Mouse (Mus musculus) spleen, adult 2 months (tissue): ENCODE measurements at regions not wholly inside any gene's neighbourhood (a gene's known extent, or its start where the extent isn't known, plus 50 kb on each side); places are given as distances from the start of the nearest gene placed in this dataset.

ENCODE experiments used
- DNase-seq, 2 experiments: peaks; one replicate each; pipeline versions ENCODE4 v3.0.0 to v3.0.0-alpha.2; 2012 to 2021; ENCODE audit warnings: low spot score in 2 of 2, low read depth in 1 of 2
- H3K27ac ChIP-seq: fragments of 200-500 bp; 2 replicates; pipeline ENCODE4 v1.5.1; 2012; ENCODE audit warnings: low read length, inconsistent platforms; ENCODE audit not compliant: insufficient read depth
- H3K27me3 ChIP-seq: fragments of 200-500 bp; 2 replicates; pipeline ENCODE4 v1.6.1; 2012; ENCODE audit warnings: mild to moderate bottlenecking, moderate library complexity, low read length, inconsistent platforms; ENCODE audit not compliant: control insufficient read depth, insufficient read depth
- H3K36me3 ChIP-seq: fragments of 200-500 bp; 2 replicates; pipeline ENCODE4 v1.6.1; 2012; ENCODE audit warnings: mild to moderate bottlenecking, low read length, inconsistent platforms; ENCODE audit not compliant: control insufficient read depth, insufficient read depth
- H3K4me1 ChIP-seq: fragments of 200-500 bp; 2 replicates; pipeline ENCODE4 v1.6.1; 2011; ENCODE audit warnings: inconsistent platforms; ENCODE audit not compliant: control insufficient read depth, insufficient read depth, insufficient read length
- H3K4me3 ChIP-seq: fragments of 200-500 bp; 2 replicates; pipeline ENCODE4 v1.5.1; 2011; ENCODE audit warnings: mild to moderate bottlenecking, inconsistent platforms; ENCODE audit not compliant: insufficient read depth, insufficient read length; ENCODE audit errors: extremely low read depth
- CTCF ChIP-seq: fragments of 200-500 bp; IDR thresholded peaks from 2 replicates; pipeline ENCODE4 v1.5.1; 2011; ENCODE audit warnings: mild to moderate bottlenecking, inconsistent platforms; ENCODE audit not compliant: insufficient read depth, insufficient read length, insufficient replicate concordance; ENCODE audit errors: extremely low read depth
- POLR2A ChIP-seq: fragments of 200-500 bp; IDR thresholded peaks from 2 replicates; pipeline ENCODE4 v1.6.1; 2011; ENCODE audit warnings: low read depth, low read length, inconsistent platforms
- WGBS: fragments of 180-500 bp; shearing (Covaris S2); methylation state at CpG from one replicate; pipeline ENCODE4 v1.1.7; 2018; 5-methylcytosine and 5-hydroxymethylcytosine counted together

DNA sequence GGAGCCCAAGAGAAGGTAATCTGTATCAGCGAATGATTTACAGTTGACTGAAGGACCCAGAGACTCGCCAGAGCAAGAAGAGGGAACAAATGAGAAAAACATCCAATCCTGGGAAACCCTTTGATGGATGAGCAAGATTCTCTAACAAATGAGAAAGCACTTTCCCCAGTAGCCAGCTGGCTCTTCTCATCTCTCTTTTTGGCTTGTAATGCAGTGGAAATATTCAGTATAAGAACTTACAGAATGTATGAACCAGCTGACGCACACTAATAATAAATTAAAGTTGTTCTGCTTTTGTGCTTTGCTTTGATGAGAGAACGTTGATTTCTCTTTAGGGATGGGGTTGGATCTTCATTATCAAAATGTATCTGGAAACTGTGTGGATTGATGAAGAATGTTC is 52.8 kb upstream of the Abca1 start:
- Histone ChIP-seq H3K27me3 (no peaks in the 10 kb centered on the region), H3K4me1 (0 out of 2 replicates have a peak, but pooled peaks cover 4% of the 10 kb centered on the region), H3K36me3 (no peaks in the 10 kb centered on the region), H3K4me3 (no peak overlapping the region), H3K27ac (no peak overlapping the region)
- TF ChIP-seq CTCF (no peak), POLR2A (no peak)
- 81% methylated on average over 4 of the region's 4 CpGs for WGBS
- DNase-seq: no peak

DNA sequence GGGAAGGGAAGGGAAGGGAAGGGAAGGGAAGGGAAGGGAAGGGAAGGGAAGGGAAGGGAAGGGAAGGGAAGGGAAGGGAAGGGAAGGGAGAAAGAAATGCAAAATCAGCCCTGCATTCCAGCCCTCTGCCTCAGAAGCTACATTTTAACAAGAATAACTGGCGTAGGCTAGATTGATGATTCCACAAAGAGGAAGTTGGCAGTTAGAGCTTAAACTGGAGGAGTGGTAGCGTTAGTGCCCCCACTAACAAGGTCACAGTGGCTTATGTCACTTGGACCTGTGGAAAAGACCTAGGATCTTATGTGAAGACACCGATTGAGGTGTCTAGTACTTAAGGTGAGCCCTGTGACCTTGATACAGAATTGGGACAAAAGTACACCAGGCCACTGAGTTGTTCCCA is 51.0 kb upstream of the Abca1 start:
- DNase-seq: no peak
- no peaks in the 10 kb centered on the region for H3K27me3 ChIP-seq
- 49% methylated on average over 3 of the region's 3 CpGs for WGBS
- no peaks in the 10 kb centered on the region for H3K4me1 ChIP-seq
- H3K4me3 ChIP-seq: no peak overlapping the region
- H3K36me3 ChIP-seq: no peaks in the 10 kb centered on the region
- no peak overlapping the region for H3K27ac ChIP-seq
- TF ChIP-seq POLR2A (no peak), CTCF (no peak)
